Mouse (Mus musculus) cerebellum, postnatal 25 days (tissue): ENCODE results near the gene Tbc1d25.
A peak's percentile ranks its signal among the peaks of the same experiment; 100 is the strongest.

Experiments used
- DNase-seq, 2 experiments: peaks; one replicate each; pipeline ENCODE4 v3.0.0; 2021; ENCODE audit warnings: mixed read lengths in 2 of 2

The Tbc1d25 gene

GRCm38 (mm10) chrX:8175504-8176385, at the start of gene Tbc1d25:
Gene Tbc1d25, minus strand, starts transcription at chrX:8176181.
- DNase-seq, result peak; percentile 83 to 92

GRCm38 (mm10) chrX:8223473-8223872, 47.5 kb upstream of the Tbc1d25 start:
- no peak for DNase-seq

GRCm38 (mm10) chrX:8222678-8223421, 46.9 kb upstream of the Tbc1d25 start:
- DNase-seq, result peak; percentile 55 to 57

GRCm38 (mm10) chrX:8222296-8222677, 46.3 kb upstream of the Tbc1d25 start:
- DNase-seq, result peak; percentile 69 to 70

- no peak for DNase-seq
These were observed 43.7 kb upstream of the Tbc1d25 start for GRCm38 (mm10) chrX:8219651-8220050.

GRCm38 (mm10) chrX:8218114-8218513, 42.1 kb upstream of the Tbc1d25 start:
- DNase-seq, result no peak

- no peak for DNase-seq
These were observed 41.4 kb upstream of the Tbc1d25 start for GRCm38 (mm10) chrX:8217383-8217782.

GRCm38 (mm10) chrX:8211490-8212207, 35.7 kb upstream of the Tbc1d25 start:
- no peak for DNase-seq

GRCm38 (mm10) chrX:8209720-8210119, 33.7 kb upstream of the Tbc1d25 start:
- no peak for DNase-seq

- no peak for DNase-seq
These were observed 31.2 kb upstream of the Tbc1d25 start for GRCm38 (mm10) chrX:8207224-8207623.

- no peak for DNase-seq
These were observed 30.8 kb upstream of the Tbc1d25 start for GRCm38 (mm10) chrX:8206694-8207197.

- DNase-seq, result peak; percentile 91 to 94
These were observed 30.2 kb upstream of the Tbc1d25 start, which contains the start of gene Porcn for GRCm38 (mm10) chrX:8206015-8206693. Gene Porcn, minus strand, starts transcription at chrX:8206525.

- DNase-seq, result peak; percentile 88 to 90
These were observed 29.6 kb upstream of the Tbc1d25 start for GRCm38 (mm10) chrX:8205551-8205950.

- no peak for DNase-seq
These were observed 29.1 kb upstream of the Tbc1d25 start for GRCm38 (mm10) chrX:8205088-8205487.

GRCm38 (mm10) chrX:8204076-8204475, 28.1 kb upstream of the Tbc1d25 start:
- peak in 1 of 2 experiments; percentile 33 for DNase-seq

GRCm38 (mm10) chrX:8203105-8203504, 27.1 kb upstream of the Tbc1d25 start:
- peak in 1 of 2 experiments; percentile 36 for DNase-seq

GRCm38 (mm10) chrX:8193419-8193723, 17.4 kb upstream of the Tbc1d25 start, which contains the start of gene Ebp:
Gene Ebp, minus strand, starts transcription at chrX:8193512.
- peak in 1 of 2 experiments; percentile 50 for DNase-seq

GRCm38 (mm10) chrX:8192640-8193418, 16.8 kb upstream of the Tbc1d25 start:
- DNase-seq, result peak; percentile 83 to 87

- no peak for DNase-seq
These were observed 16.2 kb upstream of the Tbc1d25 start for GRCm38 (mm10) chrX:8192126-8192639.

- no peak for DNase-seq
These were observed 7.0 kb upstream of the Tbc1d25 start for GRCm38 (mm10) chrX:8182871-8183540.

- no peak for DNase-seq
These were observed 3.7 kb upstream of the Tbc1d25 start for GRCm38 (mm10) chrX:8179646-8180045.
